Mouse (Mus musculus) embryo, embryonic 11 days (tissue): Measurements from ENCODE around the gene Olfr1111.
"Not testable (repeated sequence)": the region's sequence is repeated elsewhere in the genome, so short reads cannot be mapped to it uniquely, and the experiment has no call there.

ENCODE experiments used
- DNase-seq: peaks from one replicate; pipeline ENCODE4 v3.0.0-alpha.2; 2015

Gene Olfr1111

DNA sequence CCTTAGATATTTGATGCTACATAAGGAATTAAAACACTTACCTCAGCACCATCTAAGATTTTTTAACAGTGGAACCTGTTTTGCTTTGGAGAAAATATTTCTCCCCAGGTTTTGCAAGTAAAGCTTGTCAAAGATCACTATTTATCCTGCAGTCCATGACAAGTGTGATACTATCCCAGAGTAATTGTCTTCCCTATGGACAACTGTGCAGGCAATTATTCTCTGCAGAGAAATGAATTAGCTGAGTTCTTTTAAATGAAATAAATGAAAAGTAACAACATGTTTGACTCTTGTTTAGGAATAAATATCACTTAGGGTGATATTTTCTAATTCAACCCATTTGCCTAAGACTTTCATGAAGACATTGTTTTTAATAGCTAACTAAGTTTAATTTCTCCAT is at the start of gene Olfr1111:
Olfr1111 (minus strand) TSS at position 101 of the 400 bp plus-strand sequence.
- no peak for DNase-seq

DNA sequence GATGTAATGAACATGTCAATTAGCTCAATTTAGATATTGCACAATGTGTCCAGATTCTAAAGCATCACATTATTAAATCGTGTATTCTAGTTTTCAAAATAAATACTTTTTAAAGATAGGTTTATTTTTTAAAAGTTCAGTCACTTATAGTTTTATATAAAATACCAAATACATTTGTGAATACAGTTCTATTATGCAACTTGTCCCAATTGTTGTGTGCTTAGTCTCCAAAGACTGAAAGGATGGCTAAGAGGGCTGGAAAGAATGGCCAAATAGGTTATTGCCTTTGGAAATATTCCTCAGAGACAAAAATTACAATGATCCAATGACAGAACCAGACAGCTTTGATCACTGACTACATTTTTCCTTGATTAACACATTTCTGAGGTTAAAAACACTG is 35.1 kb upstream of the Olfr1111 start, which contains the start of gene Olfr1112:
Olfr1112 (plus strand) TSS at position 301 of the 400 bp plus-strand sequence.
- DNase-seq, result no peak

DNA sequence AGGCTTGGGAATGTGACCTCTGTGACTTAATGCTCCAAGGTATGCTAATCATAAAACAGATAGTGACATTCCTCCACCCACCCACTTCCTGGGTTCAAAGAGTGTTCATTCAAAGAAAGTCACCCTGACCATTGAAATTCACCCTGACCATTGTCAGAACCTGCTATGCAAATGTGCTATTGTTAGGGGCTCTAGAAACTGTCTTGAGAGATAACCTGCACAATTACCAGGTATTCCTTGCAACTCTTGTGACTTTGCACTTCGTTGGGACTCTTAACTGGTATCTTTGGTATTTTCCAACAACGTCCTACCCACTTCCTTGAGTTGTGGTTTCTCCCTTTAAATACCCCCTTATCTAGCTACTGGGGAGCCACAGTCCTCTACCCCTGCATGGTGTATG is 15.3 kb upstream of the Olfr1111 start:
- not testable (repeated sequence) for DNase-seq

DNA sequence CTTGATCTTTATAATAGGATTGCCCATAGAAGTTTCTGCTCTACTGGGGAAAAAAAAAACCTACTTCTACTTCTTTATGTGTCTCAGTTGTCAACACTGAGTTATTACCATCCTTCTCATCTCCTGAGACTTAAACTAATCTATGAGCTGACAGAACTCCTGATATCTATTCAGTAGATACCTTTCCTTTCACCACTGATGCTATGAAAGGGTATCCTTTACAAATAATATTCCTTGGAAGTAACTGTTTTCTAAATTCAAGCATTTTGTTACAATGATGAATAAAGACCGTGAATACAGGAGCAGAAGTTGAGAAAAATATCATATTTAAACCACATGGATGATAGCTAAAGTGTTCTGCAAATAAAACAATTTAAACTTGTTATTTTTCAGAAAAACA is 12.2 kb downstream of the Olfr1111 start, which contains the start of gene Olfr1110:
Olfr1110 (minus strand) TSS at position 101 of the 400 bp plus-strand sequence.
- DNase-seq, result no peak

DNA sequence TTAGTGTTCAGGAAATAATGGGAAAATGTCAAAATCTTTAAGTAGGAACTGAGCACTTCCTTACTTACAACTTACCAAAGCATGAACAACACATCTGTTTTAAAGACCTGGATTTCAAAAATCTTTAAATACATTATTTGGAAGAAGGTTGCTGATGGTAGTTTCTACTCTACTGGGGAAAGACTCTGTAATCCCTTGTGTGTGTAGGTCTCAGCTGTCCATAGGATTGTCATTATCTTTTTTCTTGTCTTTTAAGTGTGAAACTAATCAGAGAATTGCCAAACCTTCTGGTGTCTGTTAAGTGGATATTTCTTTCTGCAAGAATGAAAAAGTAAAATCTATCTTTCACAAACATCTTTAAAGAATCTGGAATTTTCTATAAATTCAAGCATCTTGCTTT is 38.0 kb downstream of the Olfr1111 start, which contains the start of gene Olfr259:
Olfr259 (minus strand) TSS at position 101 of the 400 bp plus-strand sequence.
- no peak for DNase-seq
